Mouse (Mus musculus): ENCODE measurements around the gene Fgd5.

DNA sequence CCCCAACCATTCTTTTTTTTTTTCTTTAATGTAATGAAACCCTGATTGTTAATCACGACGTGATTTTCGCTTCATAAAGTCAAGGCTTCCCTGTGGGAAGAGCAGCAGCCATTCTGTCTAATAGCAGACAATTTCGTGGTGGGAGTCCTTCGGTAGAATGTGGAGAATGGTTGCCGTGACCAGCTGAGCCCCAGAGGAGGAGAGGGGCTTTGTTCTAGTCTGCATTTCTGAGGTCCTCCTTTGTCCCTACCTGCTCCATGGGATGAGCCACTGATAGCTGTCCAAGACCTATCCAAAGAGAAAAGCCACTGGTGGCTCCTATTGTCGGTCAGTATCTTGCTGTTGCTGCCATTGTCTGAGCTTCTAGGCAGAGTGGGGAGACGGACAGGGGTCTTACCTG is 17.4 kb downstream of the Fgd5 start:
- TF ChIP-seq CTCF (IDR thresholded peaks at IDR 0.05; ENCODE audit: low read depth, low read length) = no peak
- no peak for TF ChIP-seq EP300 (IDR thresholded peaks at IDR 0.05; ENCODE audit: insufficient read depth, low read depth, low read length)
